Mouse (Mus musculus) intestine, postnatal 0 days (tissue): ENCODE results near the gene Ly6c2. TPM values are rescaled to one million over a fixed set of nuclear protein-coding genes. Genes with fewer than 3 reads are reported as not detected.
A peak's percentile ranks its signal among the peaks of the same experiment; 100 is the strongest.
"Not testable (repeated sequence)": the region's sequence is repeated elsewhere in the genome, so short reads cannot be mapped to it uniquely, and the experiment has no call there.

Source experiments
- ATAC-seq: fragments of 200-750 bp; cut with Nextera tagmentation; 2 replicates; pipeline ENCODE4 v1.8.0; 2017; ENCODE audit warnings: mild to moderate bottlenecking, moderate TSS enrichment, moderate library complexity
- H3K27ac ChIP-seq: fragments of 300-500 bp; sonication (generic); 2 replicates; pipeline ENCODE4 v1.5.1; 2014; ENCODE audit warnings: mild to moderate bottlenecking, low read depth, low read length, moderate library complexity
- H3K27me3 ChIP-seq: fragments of 300-500 bp; sonication (generic); replicated peaks from 2 replicates; pipeline ENCODE4 v1.6.1; 2014; ENCODE audit warnings: low read length, mixed read lengths; ENCODE audit not compliant: control insufficient read depth, insufficient read depth
- H3K36me3 ChIP-seq: fragments of 300-500 bp; sonication (generic); 2 replicates; pipeline ENCODE4 v1.6.1; 2014; ENCODE audit warnings: mild to moderate bottlenecking, moderate library complexity; ENCODE audit not compliant: control insufficient read depth, insufficient read depth
- H3K4me1 ChIP-seq: fragments of 300-500 bp; sonication (generic); replicated peaks from 2 replicates; pipeline ENCODE4 v1.6.1; 2014; ENCODE audit warnings: antibody characterized with exemption, low read length, mixed read lengths; ENCODE audit not compliant: control insufficient read depth, insufficient read depth
- H3K4me2 ChIP-seq: fragments of 300-500 bp; sonication (generic); replicated peaks from 2 replicates; pipeline ENCODE4 v1.6.1; 2014; ENCODE audit warnings: low read depth, mild to moderate bottlenecking, moderate library complexity
- H3K4me3 ChIP-seq: fragments of 300-500 bp; sonication (generic); 2 replicates; pipeline ENCODE4 v1.5.1; 2014; ENCODE audit warnings: low read depth, low read length
- H3K9ac ChIP-seq: fragments of 300-500 bp; sonication (generic); 2 replicates; pipeline ENCODE4 v1.6.1; 2014; ENCODE audit warnings: mild to moderate bottlenecking, low read depth, low read length
- H3K9me3 ChIP-seq: fragments of 300-500 bp; sonication (generic); 2 replicates; pipeline ENCODE4 v1.6.1; 2016; ENCODE audit warnings: mixed run types; ENCODE audit not compliant: control insufficient read depth
- CTCF ChIP-seq: sonication (generic); IDR thresholded peaks from 2 replicates; pipeline ENCODE4 v1.5.1; 2016; ENCODE audit warnings: low read depth, mild to moderate bottlenecking, control low read depth, antibody characterized with exemption, moderate library complexity
- WGBS: fragments of 180-500 bp; shearing (Covaris S2); extraction: QIAGEN DNeasy Blood & Tissue Kit; methylation state at CpG from one replicate; pipeline ENCODE4 v1.1.7; 2014; 5-methylcytosine and 5-hydroxymethylcytosine counted together
- polyA plus RNA-seq: library from polyadenylated mRNA; unstranded; fragments of >200 nt; fragmentation: Nextera tagmentation; extraction: Ambion mirVana; gene quantifications from 2 replicates; pipeline ENCODE4 v1.2.1, GENCODE M21; 2015

Ly6c2 gene
- polyA plus RNA-seq, 1 experiment from 2014 or later: 0.95 TPM

DNA sequence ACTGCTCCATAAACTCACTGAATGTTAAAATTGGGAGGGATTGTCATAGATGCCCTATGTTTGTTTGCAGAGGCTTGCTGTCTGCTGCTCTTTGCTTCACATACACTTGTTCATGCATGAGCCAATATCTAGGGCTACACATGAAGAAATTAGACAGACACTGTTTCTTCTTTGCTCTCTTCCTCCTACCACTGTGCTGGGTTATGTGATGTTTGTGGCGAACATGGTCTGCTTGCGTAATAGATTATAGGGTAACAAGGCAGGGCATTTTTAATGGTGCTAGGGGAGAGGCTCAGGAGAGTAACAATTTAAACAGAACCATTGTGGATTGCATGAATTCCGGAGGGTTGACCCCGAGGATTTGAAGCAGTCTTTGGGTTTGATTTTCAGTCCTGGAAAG is 41.8 kb downstream of the Ly6c2 start:
- Histone ChIP-seq H3K9ac (no peak overlapping the region), H3K4me1 (no peaks in the 10 kb centered on the region), H3K9me3 (no peaks in the 10 kb centered on the region), H3K4me2 (no peak overlapping the region), H3K27me3 (no peaks in the 10 kb centered on the region), H3K4me3 (no peak overlapping the region), H3K36me3 (no peaks in the 10 kb centered on the region), H3K27ac (no peak overlapping the region)
- ATAC-seq: no peak
- TF ChIP-seq CTCF: no peak
- WGBS: 86% methylated on average over 4 of the region's 4 CpGs

DNA sequence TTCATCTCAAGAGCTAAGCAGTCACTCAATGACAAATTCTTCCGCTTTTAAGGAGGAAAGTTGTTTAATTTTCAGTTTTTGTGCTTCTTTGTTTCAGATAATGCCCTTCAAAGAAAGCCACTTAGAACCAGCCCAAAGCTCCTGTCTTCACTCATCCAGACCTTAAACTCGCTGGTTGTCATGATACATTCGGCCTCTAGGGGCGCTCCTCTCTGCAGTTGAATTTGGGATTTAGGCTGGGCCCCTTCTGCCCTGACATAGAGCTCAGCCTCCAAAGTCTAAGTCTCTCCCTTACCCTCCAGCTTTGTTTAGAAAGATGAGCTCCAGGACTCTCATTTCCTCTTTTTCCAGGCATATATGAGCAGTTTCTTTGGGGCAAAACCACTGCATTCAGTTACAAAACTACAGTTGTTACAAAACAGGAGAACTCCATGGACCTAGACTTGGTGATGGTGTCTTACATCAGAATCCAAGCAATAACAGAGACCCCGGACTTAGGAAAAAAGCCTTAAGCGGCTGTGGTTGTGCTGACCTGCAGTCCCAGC is 49.7 kb downstream of the Ly6c2 start:
- H3K9ac ChIP-seq, H3K27me3 ChIP-seq, H3K4me1 ChIP-seq, H3K4me2 ChIP-seq, H3K36me3 ChIP-seq, H3K27ac ChIP-seq, ATAC-seq, H3K4me3 ChIP-seq, H3K9me3 ChIP-seq: not testable (repeated sequence)
- 37% methylated on average over 6 of the region's 6 CpGs for WGBS
- peak; percentile 76 for TF ChIP-seq CTCF

GRCm38 (mm10) chr15:75060505-75060904 is 51.3 kb downstream of the Ly6c2 start:
- TF ChIP-seq CTCF: peak; percentile 85
- no peak overlapping the region for H3K4me2 ChIP-seq
- H3K9me3 ChIP-seq: no peaks in the 10 kb centered on the region
- H3K4me1 ChIP-seq: no peaks in the 10 kb centered on the region
- no peak overlapping the region for H3K9ac ChIP-seq
- no peaks in the 10 kb centered on the region for H3K36me3 ChIP-seq
- no peak overlapping the region for H3K4me3 ChIP-seq
- no peak overlapping the region for H3K27ac ChIP-seq
- ATAC-seq: no peak
- H3K27me3 ChIP-seq: no peaks in the 10 kb centered on the region

Other genes with a start within 250 kb of the Ly6c2 start
- gene 2010109I03Rik, start 214.9 kb downstream of the Ly6c2 start, polyA plus RNA-seq: 1.3 and 1.7 TPM in 2 replicates
- gene Ly6i, start 128.5 kb downstream of the Ly6c2 start, polyA plus RNA-seq: not detected in 2 replicates
- 44.2 and 45.9 TPM in 2 replicates for gene Ly6a, start 113.9 kb downstream of the Ly6c2 start, polyA plus RNA-seq
- gene Ly6c1, start 63.1 kb downstream of the Ly6c2 start, polyA plus RNA-seq: 41.4 and 43.7 TPM in 2 replicates
- 0.12 TPM in 1 of 2 replicates, not detected in the other for gene Ly6g, start 43.3 kb upstream of the Ly6c2 start, polyA plus RNA-seq
- 45.2 and 49.9 TPM in 2 replicates for gene BC025446, start 104.4 kb upstream of the Ly6c2 start, polyA plus RNA-seq
- 3.0 and 3.5 TPM in 2 replicates for gene Ly6f, start 156.5 kb upstream of the Ly6c2 start, polyA plus RNA-seq